Mouse (Mus musculus) spleen, adult 2 months (tissue): ENCODE results near the gene Olfr551. TPM values are rescaled to one million over a fixed set of nuclear protein-coding genes. Genes with fewer than 3 reads are reported as not detected.

Source experiments
- DNase-seq, 2 experiments: peaks; one replicate each; pipeline versions ENCODE4 v3.0.0 to v3.0.0-alpha.2; 2012 to 2021; ENCODE audit warnings: low spot score in 2 of 2, low read depth in 1 of 2
- H3K27ac ChIP-seq: fragments of 200-500 bp; 2 replicates; pipeline ENCODE4 v1.5.1; 2012; ENCODE audit warnings: low read length, inconsistent platforms; ENCODE audit not compliant: insufficient read depth
- H3K27me3 ChIP-seq: fragments of 200-500 bp; 2 replicates; pipeline ENCODE4 v1.6.1; 2012; ENCODE audit warnings: mild to moderate bottlenecking, moderate library complexity, low read length, inconsistent platforms; ENCODE audit not compliant: control insufficient read depth, insufficient read depth
- H3K36me3 ChIP-seq: fragments of 200-500 bp; 2 replicates; pipeline ENCODE4 v1.6.1; 2012; ENCODE audit warnings: mild to moderate bottlenecking, low read length, inconsistent platforms; ENCODE audit not compliant: control insufficient read depth, insufficient read depth
- H3K4me1 ChIP-seq: fragments of 200-500 bp; 2 replicates; pipeline ENCODE4 v1.6.1; 2011; ENCODE audit warnings: inconsistent platforms; ENCODE audit not compliant: control insufficient read depth, insufficient read depth, insufficient read length
- H3K4me3 ChIP-seq: fragments of 200-500 bp; 2 replicates; pipeline ENCODE4 v1.5.1; 2011; ENCODE audit warnings: mild to moderate bottlenecking, inconsistent platforms; ENCODE audit not compliant: insufficient read depth, insufficient read length; ENCODE audit errors: extremely low read depth
- CTCF ChIP-seq: fragments of 200-500 bp; IDR thresholded peaks from 2 replicates; pipeline ENCODE4 v1.5.1; 2011; ENCODE audit warnings: mild to moderate bottlenecking, inconsistent platforms; ENCODE audit not compliant: insufficient read depth, insufficient read length, insufficient replicate concordance; ENCODE audit errors: extremely low read depth
- POLR2A ChIP-seq: fragments of 200-500 bp; IDR thresholded peaks from 2 replicates; pipeline ENCODE4 v1.6.1; 2011; ENCODE audit warnings: low read depth, low read length, inconsistent platforms
- WGBS: fragments of 180-500 bp; shearing (Covaris S2); methylation state at CpG from one replicate; pipeline ENCODE4 v1.1.7; 2018; 5-methylcytosine and 5-hydroxymethylcytosine counted together
- polyA plus RNA-seq: library from polyadenylated mRNA; depleted of rRNA; stranded (reverse); fragments of >200 nt; gene quantifications from 2 replicates; pipeline ENCODE4 v1.2.3, GENCODE M21; 2012; rRNA removed

The Olfr551 gene
- polyA plus RNA-seq, 1 experiment, result not detected

DNA sequence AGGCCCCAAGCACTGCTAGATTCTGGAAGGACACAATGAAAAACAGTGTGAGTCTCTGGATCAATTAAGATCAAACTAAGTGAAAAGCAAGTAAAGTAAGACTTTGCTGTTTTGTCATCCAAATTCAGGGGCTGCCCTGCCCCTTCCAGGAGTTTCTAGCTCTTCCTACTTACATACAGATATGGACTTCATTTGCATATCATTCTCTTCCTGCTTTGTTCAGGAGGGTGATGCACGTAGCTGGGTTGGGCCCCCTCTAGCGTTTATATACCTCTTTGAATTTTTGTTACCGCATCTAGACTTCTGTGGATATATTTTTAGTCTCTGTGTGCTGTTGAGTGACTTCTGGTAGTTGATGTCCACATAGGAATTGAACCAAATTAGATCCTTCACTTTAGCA lies 50.4 kb downstream of the Olfr551 start:
- no peak for DNase-seq
- WGBS, result 54% methylated on average over 3 of the region's 3 CpGs
- no peak overlapping the region for H3K27ac ChIP-seq

DNA sequence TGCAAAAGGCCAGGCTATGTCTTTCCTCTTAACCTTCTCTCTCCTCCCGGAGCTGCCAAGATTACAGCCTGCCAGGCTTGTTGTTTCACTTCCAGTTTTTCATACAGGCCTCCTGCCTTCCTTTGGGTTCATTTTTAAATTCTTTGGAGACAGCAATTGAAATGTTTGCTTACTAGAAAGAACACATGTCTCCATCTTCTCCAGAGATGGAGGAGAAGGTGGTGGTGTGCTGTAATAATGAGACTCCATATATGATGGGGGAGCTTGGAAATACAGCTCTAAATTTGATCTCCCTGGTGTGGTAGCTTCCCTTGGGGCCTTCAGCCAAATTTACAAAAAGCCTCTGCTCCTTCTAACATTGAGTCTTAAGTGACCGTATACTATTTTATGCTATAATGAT lies 51.1 kb downstream of the Olfr551 start, which contains the start of gene Olfr548-ps1:
Gene Olfr548-ps1 (plus strand): TSS at position 301 of the 400 bp plus-strand sequence.
- H3K27ac ChIP-seq, result no peak within 1 kb of the TSS
- no peaks in the 10 kb centered on the region for H3K36me3 ChIP-seq
- no peak for DNase-seq
- TF ChIP-seq POLR2A, result no peak
- no peak for TF ChIP-seq CTCF
- H3K4me3 ChIP-seq, result no peak within 1 kb of the TSS
- no peaks in the 10 kb centered on the region for H3K27me3 ChIP-seq
- WGBS, result 79% methylated on average over 2 of the region's 2 CpGs
- no peaks in the 10 kb centered on the region for H3K4me1 ChIP-seq

More for the DNA sequence above, 50.4 kb downstream of the Olfr551 start:
- TF ChIP-seq CTCF (no peak), POLR2A (no peak)
- no peaks in the 10 kb centered on the region for H3K27me3 ChIP-seq
- no peaks in the 10 kb centered on the region for H3K36me3 ChIP-seq
- H3K4me3 ChIP-seq, result no peak overlapping the region
- no peaks in the 10 kb centered on the region for H3K4me1 ChIP-seq

DNA sequence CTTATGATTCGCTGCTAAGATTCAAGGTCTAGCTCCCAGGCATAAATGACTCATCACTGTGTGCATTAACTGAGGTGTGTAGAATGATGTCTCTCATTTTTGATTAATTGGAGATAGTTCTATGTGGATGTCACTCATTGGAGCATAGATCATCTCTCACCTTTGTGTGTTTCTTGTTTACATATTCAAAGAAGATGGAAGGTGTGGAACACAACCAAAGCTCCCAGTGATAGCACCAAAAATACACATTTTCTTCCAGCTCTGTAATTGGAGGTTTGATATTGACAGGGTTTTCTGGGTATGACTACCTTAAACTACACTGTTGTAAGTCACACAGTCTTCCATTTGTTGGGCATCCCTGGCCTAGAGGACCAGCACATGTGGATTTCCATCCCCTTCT lies 57.2 kb downstream of the Olfr551 start, which contains the start of gene Olfr547:
Gene Olfr547 (plus strand): TSS at position 301 of the 400 bp plus-strand sequence.
- Histone ChIP-seq H3K4me3 (no peak within 1 kb of the TSS), H3K27ac (no peak within 1 kb of the TSS), H3K4me1 (no peaks in the 10 kb centered on the region), H3K36me3 (no peaks in the 10 kb centered on the region), H3K27me3 (no peaks in the 10 kb centered on the region)
- 77% methylated on average over 1 of the region's 1 CpGs for WGBS
- DNase-seq, result no peak
- TF ChIP-seq CTCF (no peak), POLR2A (no peak)

Other genes with a start within 250 kb of the Olfr551 start
- 10.5 and 11.9 TPM in 2 replicates for gene Rrm1, start 150.2 kb downstream of the Olfr551 start, polyA plus RNA-seq
- not detected in 2 replicates for gene Olfr543, start 110.2 kb downstream of the Olfr551 start, polyA plus RNA-seq
- not detected in 2 replicates for gene Olfr544, start 103.6 kb downstream of the Olfr551 start, polyA plus RNA-seq
- gene Olfr545, start 92.3 kb downstream of the Olfr551 start, polyA plus RNA-seq, result not detected in 2 replicates
- gene Olfr547, start 57.1 kb downstream of the Olfr551 start, polyA plus RNA-seq, result not detected in 2 replicates
- gene Olfr548-ps1, start 51.0 kb downstream of the Olfr551 start, polyA plus RNA-seq, result not detected in 2 replicates
- not detected in 2 replicates for gene Olfr549, start 42.0 kb downstream of the Olfr551 start, polyA plus RNA-seq
- gene Trim21, start 26.4 kb downstream of the Olfr551 start, polyA plus RNA-seq, result 6.3 and 8.1 TPM in 2 replicates
- gene Olfr550, start 20.4 kb downstream of the Olfr551 start, polyA plus RNA-seq, result not detected in 2 replicates
- gene Olfr552, start 5.9 kb upstream of the Olfr551 start, polyA plus RNA-seq, result 0.06 and 0.12 TPM in 2 replicates
- gene Olfr553, start 26.3 kb upstream of the Olfr551 start, polyA plus RNA-seq, result not detected in 2 replicates
- not detected in 2 replicates for gene Olfr554, start 46.5 kb upstream of the Olfr551 start, polyA plus RNA-seq
- gene Olfr555, start 66.9 kb upstream of the Olfr551 start, polyA plus RNA-seq, result not detected in 2 replicates
- not detected in 2 replicates for gene Olfr556, start 73.0 kb upstream of the Olfr551 start, polyA plus RNA-seq
- 10.6 and 12.4 TPM in 2 replicates for gene Trim68, start 95.4 kb upstream of the Olfr551 start, polyA plus RNA-seq
- gene Olfr557, start 104.0 kb upstream of the Olfr551 start, polyA plus RNA-seq, result not detected in 2 replicates
- gene Olfr558, start 110.3 kb upstream of the Olfr551 start, polyA plus RNA-seq, result 0.07 and 0.19 TPM in 2 replicates
- gene Olfr33, start 127.2 kb upstream of the Olfr551 start, polyA plus RNA-seq, result not detected in 2 replicates
- not detected in 2 replicates for gene Olfr559, start 135.6 kb upstream of the Olfr551 start, polyA plus RNA-seq
- gene Olfr560, start 167.5 kb upstream of the Olfr551 start, polyA plus RNA-seq, result not detected in 2 replicates
- 0.12 and 0.26 TPM in 2 replicates for gene Olfr78, start 167.6 kb upstream of the Olfr551 start, polyA plus RNA-seq
- not detected in 2 replicates for gene Olfr561, start 179.3 kb upstream of the Olfr551 start, polyA plus RNA-seq
- gene Olfr564, start 211.6 kb upstream of the Olfr551 start, polyA plus RNA-seq, result not detected in 2 replicates